Mouse (Mus musculus): Measurements from ENCODE around the gene Abr. TPM values are rescaled to one million over a fixed set of nuclear protein-coding genes. Genes with fewer than 3 reads are reported as not detected.

Abr gene
- polyA plus RNA-seq, 1 experiment from 2014 or later: 98.3 TPM

- no peak overlapping the region for H3K4me3 ChIP-seq
- H3K9me3 ChIP-seq: no peaks in the 10 kb centered on the region
- WGBS: 63% methylated on average over 3 of the region's 3 CpGs
- no peaks in the 10 kb centered on the region for H3K4me1 ChIP-seq (replicated peaks)
- H3K4me2 ChIP-seq: no peak overlapping the region
- H3K36me3 ChIP-seq: no peaks in the 10 kb centered on the region
- no peaks in the 10 kb centered on the region for H3K27me3 ChIP-seq
- no peak overlapping the region for H3K27ac ChIP-seq
- no peak overlapping the region for H3K9ac ChIP-seq
- ATAC-seq (ENCODE audit: low FRiP score): no peak
Measured at GRCm38 (mm10) chr11:76586119-76586518, 36.0 kb downstream of the Abr start.

- Histone ChIP-seq H3K36me3 (no peaks in the 10 kb centered on the region), H3K27ac (no peak overlapping the region), H3K4me3 (no peak overlapping the region), H3K4me1 (replicated peaks) (0 out of 2 replicates have a peak, but pooled peaks cover 7% of the 10 kb centered on the region), H3K9me3 (no peaks in the 10 kb centered on the region), H3K9ac (0 out of 2 replicates have a peak overlapping the region, but pooled peaks have one; percentile 26), H3K27me3 (no peaks in the 10 kb centered on the region; the same call in 1 of the 2 replicates), H3K4me2 (no peak overlapping the region)
- ATAC-seq (ENCODE audit: low FRiP score): 0 out of 2 replicates have a peak, but pooled peaks have one; percentile 24
- 34% methylated on average over 12 of the region's 12 CpGs for WGBS
Measured at GRCm38 (mm10) chr11:76577588-76578257, 44.4 kb downstream of the Abr start.

- WGBS: 81% methylated on average over 6 of the region's 6 CpGs
- Histone ChIP-seq H3K27me3 (peaks cover 3% of the 10 kb centered on the region; the same call in 1 of the 2 replicates), H3K9ac (no peak overlapping the region), H3K4me3 (no peak overlapping the region), H3K9me3 (no peaks in the 10 kb centered on the region), H3K4me1 (replicated peaks) (peaks cover 46% of the 10 kb centered on the region), H3K4me2 (no peak overlapping the region), H3K27ac (no peak overlapping the region), H3K36me3 (no peaks in the 10 kb centered on the region)
- no peak for ATAC-seq (ENCODE audit: low FRiP score)
Measured at GRCm38 (mm10) chr11:76572820-76573385, 49.2 kb downstream of the Abr start.

GRCm38 (mm10) chr11:76571613-76571929 lies 50.5 kb downstream of the Abr start:
- ATAC-seq (ENCODE audit: low FRiP score): no peak
- Histone ChIP-seq H3K9ac (peak overlapping the region; percentile 80), H3K27me3 (peaks cover 3% of the 10 kb centered on the region; the same call in 1 of the 2 replicates), H3K4me3 (peak overlapping the region; percentile 61), H3K4me1 (replicated peaks) (peaks cover 50% of the 10 kb centered on the region), H3K27ac (no peak overlapping the region), H3K9me3 (no peaks in the 10 kb centered on the region), H3K4me2 (peak overlapping the region; percentile 94), H3K36me3 (no peaks in the 10 kb centered on the region)
- 5% methylated on average over 9 of the region's 9 CpGs for WGBS

- peak; percentile 83 for ATAC-seq (ENCODE audit: low FRiP score)
- 1% methylated on average over 62 of the region's 66 CpGs for WGBS
Measured at GRCm38 (mm10) chr11:76570741-76571612, 51.1 kb downstream of the Abr start.

GRCm38 (mm10) chr11:76570201-76570731 lies 51.8 kb downstream of the Abr start:
- H3K9me3 ChIP-seq: no peaks in the 10 kb centered on the region
- ATAC-seq (ENCODE audit: low FRiP score): no peak
- H3K4me2 ChIP-seq: peak overlapping the region; percentile 94
- 7% methylated on average over 10 of the region's 10 CpGs for WGBS
- H3K27ac ChIP-seq: no peak overlapping the region
- no peaks in the 10 kb centered on the region for H3K36me3 ChIP-seq
- peak overlapping the region; percentile 80 for H3K9ac ChIP-seq
- H3K4me3 ChIP-seq: peak overlapping the region; percentile 61
- peaks cover 58% of the 10 kb centered on the region for H3K4me1 ChIP-seq (replicated peaks)
- H3K27me3 ChIP-seq: peaks cover 3% of the 10 kb centered on the region; the same call in 1 of the 2 replicates

More at GRCm38 (mm10) chr11:76570741-76571612, 51.1 kb downstream of the Abr start:
- H3K27me3 ChIP-seq: peaks cover 3% of the 10 kb centered on the region; the same call in 1 of the 2 replicates
- peak overlapping the region; percentile 94 for H3K4me2 ChIP-seq
- peak overlapping the region; percentile 80 for H3K9ac ChIP-seq
- no peaks in the 10 kb centered on the region for H3K9me3 ChIP-seq
- no peaks in the 10 kb centered on the region for H3K36me3 ChIP-seq
- peak overlapping the region; percentile 61 for H3K4me3 ChIP-seq
- H3K4me1 ChIP-seq (replicated peaks): peaks cover 55% of the 10 kb centered on the region
- H3K27ac ChIP-seq: peak overlapping the region; percentile 48; the same call in 1 of the 2 replicates

- Histone ChIP-seq H3K4me1 (replicated peaks) (peaks cover 53% of the 10 kb centered on the region), H3K4me2 (peak overlapping the region; percentile 94), H3K27me3 (peaks cover 3% of the 10 kb centered on the region; the same call in 1 of the 2 replicates), H3K36me3 (no peaks in the 10 kb centered on the region), H3K4me3 (peak overlapping the region; percentile 61), H3K9me3 (no peaks in the 10 kb centered on the region), H3K9ac (peak overlapping the region; percentile 80), H3K27ac (peak overlapping the region; percentile 66)
- no peak for ATAC-seq (ENCODE audit: low FRiP score)
- 33% methylated on average over 3 of the region's 3 CpGs for WGBS
Measured at GRCm38 (mm10) chr11:76569436-76569835, 52.7 kb downstream of the Abr start.

GRCm38 (mm10) chr11:76566081-76566480 lies 56.0 kb downstream of the Abr start:
- Histone ChIP-seq H3K27ac (no peak overlapping the region), H3K4me2 (no peak overlapping the region), H3K9me3 (no peaks in the 10 kb centered on the region), H3K4me1 (replicated peaks) (peaks cover 58% of the 10 kb centered on the region), H3K36me3 (no peaks in the 10 kb centered on the region), H3K9ac (no peak overlapping the region), H3K4me3 (no peak overlapping the region), H3K27me3 (peaks cover 3% of the 10 kb centered on the region; the same call in 1 of the 2 replicates)
- ATAC-seq (ENCODE audit: low FRiP score): no peak
- 59% methylated on average over 3 of the region's 3 CpGs for WGBS

GRCm38 (mm10) chr11:76562584-76562983 lies 59.5 kb downstream of the Abr start:
- H3K4me2 ChIP-seq: no peak overlapping the region
- H3K36me3 ChIP-seq: no peaks in the 10 kb centered on the region
- no peaks in the 10 kb centered on the region for H3K27me3 ChIP-seq
- no peak overlapping the region for H3K9ac ChIP-seq
- H3K4me3 ChIP-seq: no peak overlapping the region
- H3K4me1 ChIP-seq (replicated peaks): peaks cover 29% of the 10 kb centered on the region
- no peaks in the 10 kb centered on the region for H3K9me3 ChIP-seq
- WGBS: 28% methylated on average over 3 of the region's 3 CpGs
- H3K27ac ChIP-seq: no peak overlapping the region
- ATAC-seq (ENCODE audit: low FRiP score): no peak

GRCm38 (mm10) chr11:76562165-76562564 lies 59.9 kb downstream of the Abr start:
- ATAC-seq (ENCODE audit: low FRiP score): no peak
- H3K9me3 ChIP-seq: no peaks in the 10 kb centered on the region
- H3K4me1 ChIP-seq (replicated peaks): peaks cover 29% of the 10 kb centered on the region
- H3K9ac ChIP-seq: no peak overlapping the region
- 30% methylated on average over 4 of the region's 4 CpGs for WGBS
- no peaks in the 10 kb centered on the region for H3K27me3 ChIP-seq
- no peak overlapping the region for H3K4me3 ChIP-seq
- H3K36me3 ChIP-seq: no peaks in the 10 kb centered on the region
- no peak overlapping the region for H3K4me2 ChIP-seq
- H3K27ac ChIP-seq: no peak overlapping the region

- no peaks in the 10 kb centered on the region for H3K27me3 ChIP-seq
- H3K4me1 ChIP-seq (replicated peaks): peaks cover 15% of the 10 kb centered on the region
- H3K9me3 ChIP-seq: no peaks in the 10 kb centered on the region
- no peak overlapping the region for H3K4me2 ChIP-seq
- no peak for ATAC-seq (ENCODE audit: low FRiP score)
- no peak overlapping the region for H3K9ac ChIP-seq
- H3K27ac ChIP-seq: peak overlapping the region; percentile 44; the same call in 1 of the 2 replicates
- WGBS: 46% methylated on average over 4 of the region's 4 CpGs
- no peaks in the 10 kb centered on the region for H3K36me3 ChIP-seq
- H3K4me3 ChIP-seq: no peak overlapping the region
Measured at GRCm38 (mm10) chr11:76557837-76558236, 64.3 kb downstream of the Abr start.

All from hindbrain, embryonic 13.5 days (tissue).